ENCODE assay signal across 24 mouse cellular contexts in the genomic region with DNA sequence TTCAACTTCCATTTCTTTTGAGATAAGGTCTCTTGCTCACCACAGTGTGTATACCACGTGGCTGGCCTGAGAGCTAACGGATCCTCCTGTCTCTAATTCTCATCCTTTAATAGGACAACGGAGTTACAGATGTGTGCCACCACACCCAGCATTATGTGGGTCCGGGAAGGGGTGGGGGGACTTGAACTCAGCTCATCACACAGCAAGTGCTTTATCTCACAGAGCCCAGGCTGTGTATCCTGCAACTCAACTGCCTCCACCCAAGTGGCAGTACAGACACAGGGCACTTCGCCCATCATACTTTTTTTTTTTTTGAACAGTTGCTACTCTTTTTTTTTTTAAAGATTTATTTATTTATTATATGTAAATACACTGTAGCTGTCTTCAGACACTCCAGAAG. TPM values are rescaled to one million over a fixed set of nuclear protein-coding genes. Genes with fewer than 3 reads are reported as not detected.
DNase-seq lines count a peak whose midpoint lies in the region; ATAC-seq and TF ChIP-seq lines count a peak whose summit lies in the region.
"Had no signal": no experiment of that assay in that cellular context is flagged by ENCODE, and none has a peak within 500 bp of the region (broad histone marks: within the 10 kb centered on the region; RNA-seq: fewer than 3 reads in every experiment).

No protein-coding gene starts in this region.

- no peaks in the 10 kb centered on the region for H3K27me3 ChIP-seq in liver, embryonic 16.5 days (ENCODE audit: control insufficient read depth, insufficient read depth, low read depth, low read length)
- H3K27me3 ChIP-seq in stomach, postnatal 0 days (ENCODE audit: control insufficient read depth, insufficient read depth, low read length): no peaks in the 10 kb centered on the region
- H3K27me3 ChIP-seq in kidney, embryonic 16.5 days (ENCODE audit: insufficient read depth, low read length): no peaks in the 10 kb centered on the region
- H3K27me3 ChIP-seq: heart, embryonic 15.5 days; limb, embryonic 13.5 days; megakaryocyte, embryonic 14.5 days; midbrain, embryonic 15.5 days; neural tube, embryonic 12.5 days; Patski had no signal

- ATAC-seq in liver, embryonic 16.5 days (ENCODE audit: low read depth): peak; percentile 91
- ATAC-seq in stomach, postnatal 0 days (ENCODE audit: low FRiP score, low TSS enrichment): 0 out of 2 replicates have a peak, but pooled peaks have one; percentile 45
- no peak; the same call in 1 of the 2 replicates for ATAC-seq in kidney, embryonic 16.5 days (ENCODE audit: low FRiP score, low TSS enrichment)
- ATAC-seq: CD4-positive, CD25-positive, alpha-beta regulatory T cell, adult 4 months; midbrain, embryonic 15.5 days; Patski had no signal

- no peak overlapping the region for H3K4me3 ChIP-seq in liver, embryonic 16.5 days (ENCODE audit: low read depth, low read length)
- no peak overlapping the region for H3K4me3 ChIP-seq in stomach, postnatal 0 days (ENCODE audit: low read depth, low read length)
- no peak overlapping the region for H3K4me3 ChIP-seq in layer of hippocampus, adult 2 months
- no peak overlapping the region for H3K4me3 ChIP-seq in kidney, embryonic 16.5 days (ENCODE audit: low read length)
- H3K4me3 ChIP-seq: forebrain, embryonic 10.5 days; heart, embryonic 15.5 days; limb, embryonic 13.5 days; megakaryocyte, embryonic 14.5 days; midbrain, embryonic 15.5 days; neural tube, embryonic 12.5 days had no signal

- peak; percentile 19 to 60 for DNase-seq in spleen, postnatal 36 days (ENCODE audit: low spot score in 2 of 2)
- DNase-seq in spleen, postnatal 4 days (ENCODE audit: low spot score in 2 of 2): no peak
- DNase-seq in liver: peak; percentile 82
- no peak for DNase-seq in stomach, postnatal 0 days (ENCODE audit: low spot score)
- no peak for DNase-seq in layer of hippocampus, adult 2 months (ENCODE audit: low spot score in 2 of 2)
- DNase-seq in kidney, postnatal 10 days: no peak
- DNase-seq: cerebellum, adult 11-12 months; cerebellum, postnatal 25 days; gastrocnemius, postnatal 36 days; kidney, adult 2 months; kidney, postnatal 36 days; lung, embryonic 14.5 days; right cerebral cortex, postnatal 14 days; thymus, adult 18-20 months had no signal

- no peak overlapping the region for H3K9ac ChIP-seq in liver, embryonic 16.5 days (ENCODE audit: low read depth, low read length)
- H3K9ac ChIP-seq in stomach, postnatal 0 days (ENCODE audit: low read length): no peak overlapping the region
- no peak overlapping the region for H3K9ac ChIP-seq in kidney, embryonic 16.5 days (replicated peaks; ENCODE audit: low read length)
- H3K9ac ChIP-seq: heart, embryonic 15.5 days; limb, embryonic 13.5 days; lung, embryonic 14.5 days; midbrain, embryonic 15.5 days; neural tube, embryonic 12.5 days had no signal

- H3K27ac ChIP-seq in liver, embryonic 16.5 days (ENCODE audit: low read length): no peak overlapping the region; the same call in 1 of the 2 replicates
- H3K27ac ChIP-seq in stomach, postnatal 0 days (replicated peaks): no peak overlapping the region
- H3K27ac ChIP-seq in layer of hippocampus, adult 2 months: no peak overlapping the region
- no peak overlapping the region for H3K27ac ChIP-seq in kidney, embryonic 16.5 days (ENCODE audit: low read length)
- H3K27ac ChIP-seq: forebrain, embryonic 10.5 days; heart, embryonic 15.5 days; limb, embryonic 13.5 days; midbrain, embryonic 15.5 days; neural tube, embryonic 12.5 days had no signal

- peaks cover 25% of the 10 kb centered on the region for H3K4me1 ChIP-seq in liver, embryonic 16.5 days (ENCODE audit: control insufficient read depth, low read depth, low read length)
- H3K4me1 ChIP-seq in stomach, postnatal 0 days (replicated peaks; ENCODE audit: control insufficient read depth, insufficient read depth): no peaks in the 10 kb centered on the region
- no peaks in the 10 kb centered on the region for H3K4me1 ChIP-seq in kidney, embryonic 16.5 days (ENCODE audit: insufficient read depth, low read length)
- H3K4me1 ChIP-seq: forebrain, embryonic 10.5 days; heart, embryonic 15.5 days; limb, embryonic 13.5 days; midbrain, embryonic 15.5 days had no signal

- no peak overlapping the region for H3K4me2 ChIP-seq in liver, embryonic 16.5 days (ENCODE audit: low read depth, low read length)
- no peak overlapping the region for H3K4me2 ChIP-seq in stomach, postnatal 0 days (replicated peaks; ENCODE audit: low read depth)
- no peak overlapping the region for H3K4me2 ChIP-seq in kidney, embryonic 16.5 days (replicated peaks; ENCODE audit: low read depth, low read length)
- H3K4me2 ChIP-seq: heart, embryonic 15.5 days; limb, embryonic 13.5 days; lung, embryonic 14.5 days; midbrain, embryonic 15.5 days; neural tube, embryonic 12.5 days had no signal

- no peak for TF ChIP-seq EP300 in stomach, postnatal 0 days (optimal IDR thresholded peaks at IDR 0.05)

- H3K36me3 ChIP-seq in liver, embryonic 16.5 days (ENCODE audit: control insufficient read depth, insufficient read depth): peaks cover 9% of the 10 kb centered on the region
- peaks cover 5% of the 10 kb centered on the region; the same call in 1 of the 2 replicates for H3K36me3 ChIP-seq in stomach, postnatal 0 days (ENCODE audit: control insufficient read depth, insufficient read depth, low read length)
- peaks cover 16% of the 10 kb centered on the region for H3K36me3 ChIP-seq in kidney, embryonic 16.5 days (ENCODE audit: insufficient read depth, low read length)
- H3K36me3 ChIP-seq: midbrain, embryonic 15.5 days had no signal

- TF ChIP-seq CTCF in stomach, postnatal 0 days (IDR thresholded peaks at IDR 0.05; ENCODE audit: low read depth): no peak
- no peak for TF ChIP-seq CTCF in layer of hippocampus, adult 2 months (conservative IDR thresholded peaks at IDR 0.05)

- WGBS in liver, embryonic 16.5 days (ENCODE audit: insufficient replicate concordance): 40% methylated on average over 5 of the region's 5 CpGs
- WGBS in stomach, postnatal 0 days: 92% methylated on average over 5 of the region's 5 CpGs
- WGBS in kidney, embryonic 16.5 days: 92% methylated on average over 5 of the region's 5 CpGs

- no peaks in the 10 kb centered on the region for H3K9me3 ChIP-seq in liver, embryonic 16.5 days (replicated peaks; ENCODE audit: control insufficient read depth, low read length)
- H3K9me3 ChIP-seq in stomach, postnatal 0 days (ENCODE audit: control insufficient read depth, low read length): no peaks in the 10 kb centered on the region
- no peaks in the 10 kb centered on the region for H3K9me3 ChIP-seq in kidney, embryonic 16.5 days (ENCODE audit: low read length)
- H3K9me3 ChIP-seq: forebrain, embryonic 10.5 days; heart, embryonic 15.5 days; limb, embryonic 13.5 days; megakaryocyte, embryonic 14.5 days; midbrain, embryonic 15.5 days; neural tube, embryonic 12.5 days had no signal

RNA-seq across cellular contexts. Expression of a gene that starts 11.0 kb away (rescaled TPM):
- polyA plus RNA-seq in liver, embryonic 16.5 days (2015; fragmentation: Nextera tagmentation; extraction: Ambion mirVana): 30.5 and 30.6 TPM in 2 replicates
- 32.0 and 33.9 TPM in 2 replicates for polyA plus RNA-seq in stomach, postnatal 0 days (2015; fragmentation: Nextera tagmentation; extraction: Ambion mirVana)
- total RNA-seq in layer of hippocampus, adult 2 months (2021): 10 to 100 TPM; 10.9 to 11.4 TPM
- polyA plus RNA-seq in kidney, embryonic 16.5 days (2015; fragmentation: Nextera tagmentation; extraction: Ambion mirVana): 55.0 and 59.4 TPM in 2 replicates

RNA-seq across cellular contexts. Expression of a gene that starts 37.1 kb away (rescaled TPM):
- polyA plus RNA-seq in liver, embryonic 16.5 days (2015; fragmentation: Nextera tagmentation; extraction: Ambion mirVana): 61.8 and 65.8 TPM in 2 replicates
- 27.3 and 36.1 TPM in 2 replicates for polyA plus RNA-seq in stomach, postnatal 0 days (2015; fragmentation: Nextera tagmentation; extraction: Ambion mirVana)
- total RNA-seq in layer of hippocampus, adult 2 months (2021): 10 to 100 TPM; 18.2 to 27.3 TPM
- polyA plus RNA-seq in kidney, embryonic 16.5 days (2015; fragmentation: Nextera tagmentation; extraction: Ambion mirVana): 59.2 and 73.9 TPM in 2 replicates

RNA-seq across cellular contexts. Expression of a gene that starts 37.2 kb away (rescaled TPM):
- polyA plus RNA-seq in liver, embryonic 16.5 days (2015; fragmentation: Nextera tagmentation; extraction: Ambion mirVana): 17.8 and 19.9 TPM in 2 replicates
- 26.0 and 26.4 TPM in 2 replicates for polyA plus RNA-seq in stomach, postnatal 0 days (2015; fragmentation: Nextera tagmentation; extraction: Ambion mirVana)
- total RNA-seq in layer of hippocampus, adult 2 months (2021): 10 to 100 TPM; 35.6 to 35.7 TPM
- polyA plus RNA-seq in kidney, embryonic 16.5 days (2015; fragmentation: Nextera tagmentation; extraction: Ambion mirVana): 43.7 and 46.2 TPM in 2 replicates

RNA-seq across cellular contexts. Expression of a gene that starts 50.1 kb away (rescaled TPM):
- 17.3 and 18.6 TPM in 2 replicates for polyA plus RNA-seq in liver, embryonic 16.5 days (2015; fragmentation: Nextera tagmentation; extraction: Ambion mirVana)
- polyA plus RNA-seq in stomach, postnatal 0 days (2015; fragmentation: Nextera tagmentation; extraction: Ambion mirVana): 24.1 TPM in 2 replicates
- 10 to 100 TPM; 42.2 to 44.0 TPM for total RNA-seq in layer of hippocampus, adult 2 months (2021)
- 20.4 and 22.3 TPM in 2 replicates for polyA plus RNA-seq in kidney, embryonic 16.5 days (2015; fragmentation: Nextera tagmentation; extraction: Ambion mirVana)

Comparison
In these comparisons a context has a peak if more than half of its experiments do, and no peak if none do; other contexts are left out.
1. DNase-seq: peak in spleen, postnatal 36 days (2 of 2) and liver (single experiment); none in spleen, postnatal 4 days (0 of 2), stomach, postnatal 0 days (single experiment), layer of hippocampus, adult 2 months (0 of 2) and kidney, postnatal 10 days (single experiment).